Mouse (Mus musculus) kidney, embryonic 16.5 days (tissue): ENCODE measurements around the gene Nav2. TPM values are rescaled to one million over a fixed set of nuclear protein-coding genes. Genes with fewer than 3 reads are reported as not detected.

Experiments
- ATAC-seq: fragments of 200-750 bp; cut with Nextera tagmentation; 2 replicates; pipeline ENCODE4 v1.8.0; 2017; ENCODE audit warnings: moderate TSS enrichment; ENCODE audit not compliant: low FRiP score, low TSS enrichment
- H3K27ac ChIP-seq: fragments of 300-500 bp; sonication (generic); 2 replicates; pipeline ENCODE4 v1.5.1; 2014; ENCODE audit warnings: low read length
- H3K27me3 ChIP-seq: fragments of 300-500 bp; sonication (generic); 2 replicates; pipeline ENCODE4 v1.6.1; 2014; ENCODE audit warnings: low read length, control low read depth, mixed read lengths; ENCODE audit not compliant: insufficient read depth
- H3K36me3 ChIP-seq: fragments of 300-500 bp; sonication (generic); 2 replicates; pipeline ENCODE4 v1.6.1; 2014; ENCODE audit warnings: low read length, control low read depth, mixed read lengths; ENCODE audit not compliant: insufficient read depth
- H3K4me1 ChIP-seq: fragments of 300-500 bp; sonication (generic); 2 replicates; pipeline ENCODE4 v1.6.1; 2014; ENCODE audit warnings: low read length, control low read depth, mixed read lengths; ENCODE audit not compliant: insufficient read depth
- H3K4me2 ChIP-seq: fragments of 300-500 bp; sonication (generic); replicated peaks from 2 replicates; pipeline ENCODE4 v1.6.1; 2014; ENCODE audit warnings: low read depth, low read length
- H3K4me3 ChIP-seq: fragments of 300-500 bp; sonication (generic); 2 replicates; pipeline ENCODE4 v1.5.1; 2014; ENCODE audit warnings: mild to moderate bottlenecking, low read length
- H3K9ac ChIP-seq: fragments of 300-500 bp; sonication (generic); replicated peaks from 2 replicates; pipeline ENCODE4 v1.6.1; 2014; ENCODE audit warnings: low read length
- H3K9me3 ChIP-seq: fragments of 300-500 bp; sonication (generic); 2 replicates; pipeline ENCODE4 v1.6.1; 2016; ENCODE audit warnings: low read length, control low read depth
- WGBS: fragments of 180-500 bp; shearing (Covaris S2); extraction: QIAGEN DNeasy Blood & Tissue Kit; methylation state at CpG from one replicate; pipeline ENCODE4 v1.1.7; 2014; 5-methylcytosine and 5-hydroxymethylcytosine counted together
- polyA plus RNA-seq: library from polyadenylated mRNA; unstranded; fragments of >200 nt; fragmentation: Nextera tagmentation; extraction: Ambion mirVana; gene quantifications from 2 replicates; pipeline ENCODE4 v1.2.1, GENCODE M21; 2015

Nav2 gene
- polyA plus RNA-seq, 1 experiment from 2014 or later, result 22.6 TPM

- Histone ChIP-seq H3K27me3 (peaks cover 14% of the 10 kb centered on the region), H3K4me3 (no peak overlapping the region), H3K9ac (no peak overlapping the region), H3K36me3 (no peaks in the 10 kb centered on the region), H3K9me3 (no peaks in the 10 kb centered on the region), H3K27ac (peak overlapping the region; percentile 80), H3K4me1 (peaks cover 30% of the 10 kb centered on the region), H3K4me2 (no peak overlapping the region)
- 74% methylated on average over 4 of the region's 4 CpGs for WGBS
- no peak for ATAC-seq
Measured at GRCm38 (mm10) chr7:49243079-49243478, 334.6 kb downstream of the Nav2 start.

GRCm38 (mm10) chr7:49245537-49246239, 337.2 kb downstream of the Nav2 start:
- under 1% methylated on average over 68 of the region's 68 CpGs for WGBS
- H3K27me3 ChIP-seq, result peaks cover 21% of the 10 kb centered on the region
- no peaks in the 10 kb centered on the region for H3K36me3 ChIP-seq
- peaks cover 56% of the 10 kb centered on the region for H3K4me1 ChIP-seq
- H3K4me2 ChIP-seq, result peak overlapping the region; percentile 98
- no peaks in the 10 kb centered on the region for H3K9me3 ChIP-seq
- H3K9ac ChIP-seq, result peak overlapping the region; percentile 79
- peak overlapping the region; percentile 77 for H3K27ac ChIP-seq
- peak; percentile 96 for ATAC-seq
- peak overlapping the region; percentile 63 for H3K4me3 ChIP-seq

- no peak for ATAC-seq
- Histone ChIP-seq H3K4me2 (peak overlapping the region; percentile 98), H3K27me3 (peaks cover 21% of the 10 kb centered on the region), H3K9me3 (no peaks in the 10 kb centered on the region), H3K4me3 (peak overlapping the region; percentile 63), H3K36me3 (no peaks in the 10 kb centered on the region), H3K4me1 (peaks cover 57% of the 10 kb centered on the region), H3K9ac (peak overlapping the region; percentile 62), H3K27ac (no peak overlapping the region)
- WGBS, result under 1% methylated on average over 31 of the region's 31 CpGs
Measured at GRCm38 (mm10) chr7:49246240-49246578, 337.7 kb downstream of the Nav2 start.

GRCm38 (mm10) chr7:49246584-49247481, 338.3 kb downstream of the Nav2 start:
- H3K4me3 ChIP-seq, result peak overlapping the region; percentile 63
- peaks cover 57% of the 10 kb centered on the region for H3K4me1 ChIP-seq
- H3K9me3 ChIP-seq, result no peaks in the 10 kb centered on the region
- H3K36me3 ChIP-seq, result no peaks in the 10 kb centered on the region
- WGBS, result 3% methylated on average over 50 of the region's 50 CpGs
- H3K27ac ChIP-seq, result no peak overlapping the region
- H3K4me2 ChIP-seq, result peak overlapping the region; percentile 98
- ATAC-seq, result no peak
- H3K27me3 ChIP-seq, result peaks cover 21% of the 10 kb centered on the region
- H3K9ac ChIP-seq, result peak overlapping the region; percentile 62

- WGBS, result 16% methylated on average over 8 of the region's 8 CpGs
- H3K27me3 ChIP-seq, result peaks cover 21% of the 10 kb centered on the region
- peaks cover 57% of the 10 kb centered on the region for H3K4me1 ChIP-seq
- H3K4me3 ChIP-seq, result peak overlapping the region; percentile 63
- no peaks in the 10 kb centered on the region for H3K36me3 ChIP-seq
- H3K27ac ChIP-seq, result no peak overlapping the region
- no peaks in the 10 kb centered on the region for H3K9me3 ChIP-seq
- 0 out of 2 replicates have a peak, but pooled peaks have one; percentile 4 for ATAC-seq
- 0 out of 2 replicates have a peak overlapping the region, but pooled peaks have one; percentile 37 for H3K9ac ChIP-seq
- peak overlapping the region; percentile 98 for H3K4me2 ChIP-seq
Measured at GRCm38 (mm10) chr7:49247744-49248331, 339.3 kb downstream of the Nav2 start.

- Histone ChIP-seq H3K9ac (peak overlapping the region; percentile 37), H3K4me2 (peak overlapping the region; percentile 98), H3K27me3 (peaks cover 21% of the 10 kb centered on the region), H3K27ac (no peak overlapping the region), H3K4me1 (peaks cover 57% of the 10 kb centered on the region), H3K4me3 (peak overlapping the region; percentile 63), H3K36me3 (no peaks in the 10 kb centered on the region), H3K9me3 (no peaks in the 10 kb centered on the region)
- ATAC-seq, result 0 out of 2 replicates have a peak, but pooled peaks have one; percentile 7
- WGBS, result 31% methylated on average over 14 of the region's 14 CpGs
Measured at GRCm38 (mm10) chr7:49248333-49249086, 340.0 kb downstream of the Nav2 start.

GRCm38 (mm10) chr7:49249462-49249861, 340.9 kb downstream of the Nav2 start:
- Histone ChIP-seq H3K9me3 (no peaks in the 10 kb centered on the region), H3K27ac (no peak overlapping the region), H3K4me2 (no peak overlapping the region; the same call in 1 of the 2 replicates), H3K27me3 (peaks cover 21% of the 10 kb centered on the region), H3K4me3 (no peak overlapping the region), H3K36me3 (no peaks in the 10 kb centered on the region), H3K9ac (no peak overlapping the region), H3K4me1 (peaks cover 57% of the 10 kb centered on the region)
- no peak for ATAC-seq
- 89% methylated on average over 2 of the region's 2 CpGs for WGBS

- H3K9me3 ChIP-seq, result no peaks in the 10 kb centered on the region
- no peak for ATAC-seq
- no peak overlapping the region for H3K4me2 ChIP-seq
Measured at GRCm38 (mm10) chr7:49249996-49250395, 341.5 kb downstream of the Nav2 start.

GRCm38 (mm10) chr7:49250581-49251307, 342.2 kb downstream of the Nav2 start:
- no peak overlapping the region for H3K27ac ChIP-seq
- peaks cover 21% of the 10 kb centered on the region for H3K27me3 ChIP-seq
- no peak for ATAC-seq
- H3K9me3 ChIP-seq, result no peaks in the 10 kb centered on the region
- no peak overlapping the region for H3K4me3 ChIP-seq
- WGBS, result 82% methylated on average over 13 of the region's 13 CpGs
- no peaks in the 10 kb centered on the region for H3K36me3 ChIP-seq
- no peak overlapping the region for H3K4me2 ChIP-seq
- H3K9ac ChIP-seq, result no peak overlapping the region
- peaks cover 52% of the 10 kb centered on the region for H3K4me1 ChIP-seq

More at GRCm38 (mm10) chr7:49249996-49250395, 341.5 kb downstream of the Nav2 start:
- peaks cover 21% of the 10 kb centered on the region for H3K27me3 ChIP-seq
- no peak overlapping the region for H3K27ac ChIP-seq
- no peak overlapping the region for H3K4me3 ChIP-seq
- WGBS, result 10% methylated on average over 9 of the region's 9 CpGs
- no peaks in the 10 kb centered on the region for H3K36me3 ChIP-seq
- peaks cover 57% of the 10 kb centered on the region for H3K4me1 ChIP-seq
- no peak overlapping the region for H3K9ac ChIP-seq
